Mouse (Mus musculus): ENCODE data around the gene Dglucy.

DNA sequence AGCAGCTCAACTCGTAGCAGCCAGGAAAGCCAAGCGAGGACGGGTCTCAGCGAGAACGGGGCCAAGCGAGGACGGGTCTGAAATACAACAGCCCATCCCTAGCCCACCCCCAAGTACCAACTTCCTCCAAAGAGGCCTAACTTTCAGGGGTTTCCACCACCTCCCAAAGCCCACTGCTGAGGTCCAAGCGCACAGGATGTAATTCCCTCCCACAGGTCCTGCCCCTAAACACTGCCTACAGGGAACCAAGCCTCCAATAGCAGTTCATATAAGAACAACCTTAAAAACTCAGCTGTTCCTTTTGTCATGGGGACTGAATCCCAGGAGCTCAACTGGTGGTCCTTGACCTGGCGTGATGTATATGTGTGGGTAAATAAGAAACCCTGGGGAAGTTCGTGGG lies 1.6 kb downstream of the Dglucy start:
- TF ChIP-seq POLR2A (IDR thresholded peaks at IDR 0.05; ENCODE audit: borderline replicate concordance, extremely low read depth, insufficient read depth, insufficient read length, poor library complexity, severe bottlenecking), result no peak
- TF ChIP-seq CTCF (IDR thresholded peaks at IDR 0.05; ENCODE audit: borderline replicate concordance, extremely low read depth, insufficient read depth, insufficient read length), result no peak
